Mouse (Mus musculus) ES-E14 (cell line): ENCODE data around the gene 1110059G10Rik.

Experiments
- MAFK ChIP-seq: IDR thresholded peaks from 2 replicates; pipeline ENCODE4 v1.6.1; 2014; ENCODE audit warnings: mild to moderate bottlenecking, low read depth, low read length, inconsistent platforms; ENCODE audit not compliant: insufficient read depth
- ZC3H11A ChIP-seq: IDR thresholded peaks from 2 replicates; pipeline ENCODE4 v1.6.1; 2012; ENCODE audit warnings: low read depth, mild to moderate bottlenecking, inconsistent platforms, low read length, borderline replicate concordance

DNA sequence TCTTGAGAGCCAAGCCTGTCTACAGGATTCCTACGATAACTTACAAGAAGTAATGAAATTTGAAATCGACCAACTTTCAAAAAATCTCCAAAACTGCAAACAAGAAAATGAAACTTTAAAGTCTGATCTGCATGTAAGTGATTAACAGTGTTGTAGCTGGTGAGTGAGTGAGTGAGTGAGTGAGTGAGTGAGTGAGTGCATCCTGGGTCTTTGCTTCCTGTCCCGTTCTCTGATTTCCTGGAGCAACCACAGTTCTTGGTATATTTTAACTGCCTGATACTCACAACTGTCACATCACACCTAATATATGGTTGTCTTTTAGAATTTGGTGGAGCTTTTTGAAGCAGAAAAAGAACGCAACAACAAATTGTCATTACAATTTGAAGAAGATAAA lies 48.4 kb upstream of the 1110059G10Rik start:
- no peak for TF ChIP-seq ZC3H11A
- no peak for TF ChIP-seq MAFK
